Mouse (Mus musculus) forebrain, embryonic 14.5 days (tissue): ENCODE measurements around the gene Cers6. TPM values are rescaled to one million over a fixed set of nuclear protein-coding genes. Genes with fewer than 3 reads are reported as not detected.
A peak's percentile ranks its signal among the peaks of the same experiment; 100 is the strongest.

ENCODE experiments used
- ATAC-seq: fragments of 200-750 bp; cut with Nextera tagmentation; 2 replicates; pipeline ENCODE4 v1.8.0; 2017; ENCODE audit warnings: mild to moderate bottlenecking, moderate library complexity
- DNase-seq: peaks from one replicate; pipeline ENCODE4 v3.0.0-alpha.2; 2015; ENCODE audit warnings: low spot score
- H3K27ac ChIP-seq: fragments of 300-500 bp; sonication (generic); 2 replicates; pipeline ENCODE4 v1.5.1; 2014; ENCODE audit warnings: low read depth, mild to moderate bottlenecking, control low read depth, low read length, moderate library complexity
- H3K27me3 ChIP-seq: fragments of 300-500 bp; sonication (generic); replicated peaks from 2 replicates; pipeline ENCODE4 v1.6.1; 2014; ENCODE audit warnings: low read length, control low read depth, mixed read lengths; ENCODE audit not compliant: control insufficient read depth, insufficient read depth
- H3K36me3 ChIP-seq: fragments of 300-500 bp; sonication (generic); 2 replicates; pipeline ENCODE4 v1.6.1; 2014; ENCODE audit warnings: low read length, control low read depth; ENCODE audit not compliant: control insufficient read depth, insufficient read depth
- H3K4me1 ChIP-seq: fragments of 300-500 bp; sonication (generic); 2 replicates; pipeline ENCODE4 v1.6.1; 2014; ENCODE audit warnings: antibody characterized with exemption, low read length, control low read depth; ENCODE audit not compliant: control insufficient read depth, insufficient read depth
- H3K4me2 ChIP-seq: fragments of 300-500 bp; sonication (generic); 2 replicates; pipeline ENCODE4 v1.6.1; 2014; ENCODE audit warnings: mild to moderate bottlenecking, control low read depth, low read length
- H3K4me3 ChIP-seq: fragments of 300-500 bp; sonication (generic); 2 replicates; pipeline ENCODE4 v1.5.1; 2014; ENCODE audit warnings: low read depth, low read length, control low read depth
- H3K9ac ChIP-seq: fragments of 300-500 bp; sonication (generic); 2 replicates; pipeline ENCODE4 v1.6.1; 2014; ENCODE audit warnings: mild to moderate bottlenecking, low read length, control low read depth, moderate library complexity
- H3K9me3 ChIP-seq: fragments of 300-500 bp; sonication (generic); replicated peaks from 2 replicates; pipeline ENCODE4 v1.6.1; 2016; ENCODE audit warnings: low read length, control low read depth, mixed read lengths; ENCODE audit not compliant: control insufficient read depth
- WGBS: fragments of 180-500 bp; shearing (Covaris S2); extraction: QIAGEN DNeasy Blood & Tissue Kit; methylation state at CpG from one replicate; pipeline ENCODE4 v1.1.7; 2014; 5-methylcytosine and 5-hydroxymethylcytosine counted together
- polyA plus RNA-seq: library from polyadenylated mRNA; unstranded; fragments of >200 nt; fragmentation: Nextera tagmentation; extraction: Ambion mirVana; gene quantifications from 2 replicates; pipeline ENCODE4 v1.2.1, GENCODE M21; 2014

The Cers6 gene
- polyA plus RNA-seq, 1 experiment from 2014 or later: 57.3 TPM

DNA sequence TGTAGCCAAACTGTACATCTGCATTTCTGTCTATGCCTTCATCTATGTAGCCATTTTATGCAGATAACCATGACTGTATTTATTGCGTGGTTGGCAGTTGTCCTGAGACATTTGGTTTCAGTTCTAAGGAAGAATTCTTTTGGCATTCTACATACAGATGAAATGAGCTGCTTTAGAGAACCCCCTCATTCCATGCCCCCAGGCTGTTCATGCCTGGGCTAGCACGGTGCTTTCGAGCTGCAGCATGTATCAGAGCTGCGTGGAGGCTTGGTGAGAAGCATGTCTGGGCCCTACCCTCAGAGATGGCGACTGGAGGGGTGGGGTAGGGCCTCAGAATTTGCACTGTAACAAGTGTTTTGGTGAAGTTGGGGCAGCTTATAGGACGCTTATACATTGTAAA, 64.3 kb downstream of the Cers6 start:
- Histone ChIP-seq H3K27me3 (no peaks in the 10 kb centered on the region), H3K4me2 (no peak overlapping the region), H3K4me1 (0 out of 2 replicates have a peak, but pooled peaks cover 3% of the 10 kb centered on the region), H3K36me3 (no peaks in the 10 kb centered on the region), H3K4me3 (no peak overlapping the region), H3K27ac (no peak overlapping the region), H3K9me3 (no peaks in the 10 kb centered on the region), H3K9ac (no peak overlapping the region)
- ATAC-seq: no peak
- DNase-seq: peak; percentile 19
- 73% methylated on average over 6 of the region's 6 CpGs for WGBS

DNA sequence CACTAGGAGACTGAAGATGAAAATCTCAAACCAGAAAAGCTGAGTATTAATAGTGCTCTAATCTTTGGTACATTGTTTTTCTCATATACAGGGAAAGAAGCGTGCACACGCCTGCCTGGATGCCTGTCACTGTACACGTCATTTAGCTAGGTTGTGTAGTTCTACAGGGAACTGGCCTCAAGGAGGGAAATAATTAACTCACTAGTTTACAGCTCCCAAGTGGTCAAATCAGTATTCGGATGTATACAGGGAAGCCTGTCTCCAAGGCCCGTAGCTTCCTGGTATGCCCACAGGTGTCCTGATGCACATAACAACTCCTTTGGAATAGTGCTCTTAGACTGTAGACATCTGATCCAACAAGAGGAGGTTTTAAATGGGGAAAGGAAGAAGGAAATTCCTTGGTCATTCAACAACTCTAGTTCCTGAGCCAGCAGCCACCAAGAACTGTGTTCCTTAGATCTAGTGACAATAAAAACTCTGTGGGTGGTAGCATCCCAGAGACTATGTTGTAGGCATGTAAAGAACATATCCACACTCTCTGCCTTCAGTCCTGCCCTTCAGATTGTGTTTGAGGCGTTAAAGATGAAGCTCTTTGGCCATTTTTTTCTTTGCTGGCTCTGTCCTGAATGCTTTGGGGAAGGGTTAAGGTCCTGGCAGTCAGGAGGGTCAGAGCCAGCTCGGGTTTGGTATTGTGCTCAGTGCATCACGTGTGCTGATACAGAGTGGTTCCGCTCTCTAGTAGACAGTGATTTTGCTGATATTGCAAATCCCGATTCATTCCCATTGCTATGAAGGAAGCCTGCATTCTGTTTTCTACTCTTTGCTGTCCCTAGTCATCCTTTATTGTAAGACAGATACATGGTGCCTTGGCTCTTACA, 65.9 kb downstream of the Cers6 start:
- Histone ChIP-seq H3K27ac (no peak overlapping the region), H3K9me3 (no peaks in the 10 kb centered on the region), H3K9ac (no peak overlapping the region), H3K27me3 (no peaks in the 10 kb centered on the region), H3K36me3 (no peaks in the 10 kb centered on the region), H3K4me2 (no peak overlapping the region), H3K4me3 (no peak overlapping the region), H3K4me1 (0 out of 2 replicates have a peak, but pooled peaks cover 3% of the 10 kb centered on the region)
- DNase-seq (no peak), ATAC-seq (no peak)
- WGBS: 88% methylated on average over 10 of the region's 10 CpGs

- WGBS: 76% methylated on average over 4 of the region's 4 CpGs
Measured at GRCm38 (mm10) chr2:68932240-68932639, 71.0 kb downstream of the Cers6 start.

DNA sequence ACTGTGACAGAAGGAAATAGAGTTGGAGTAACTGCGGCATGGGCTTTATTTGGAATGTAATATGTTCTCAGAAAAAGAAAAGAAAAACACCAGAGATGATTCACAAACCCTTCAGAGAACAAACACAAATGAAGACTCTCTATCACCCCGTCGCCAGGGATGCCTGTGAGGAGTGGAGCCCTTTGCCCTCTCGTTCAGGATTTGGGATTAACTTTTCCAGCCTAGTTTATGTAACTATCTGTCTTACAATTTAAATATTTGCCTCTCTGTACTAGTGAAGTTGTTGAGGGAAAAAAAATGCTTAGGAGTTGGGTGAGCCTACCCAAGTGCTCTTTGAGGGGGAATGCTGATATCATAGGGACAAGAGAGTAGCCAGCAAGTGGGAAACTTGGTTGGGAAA, 71.4 kb downstream of the Cers6 start:
- H3K27me3 ChIP-seq: no peaks in the 10 kb centered on the region
- DNase-seq: no peak
- H3K27ac ChIP-seq: no peak overlapping the region
- H3K4me1 ChIP-seq: no peaks in the 10 kb centered on the region
- no peak overlapping the region for H3K9ac ChIP-seq
- H3K9me3 ChIP-seq: no peaks in the 10 kb centered on the region
- WGBS: 84% methylated on average over 4 of the region's 4 CpGs
- no peaks in the 10 kb centered on the region for H3K36me3 ChIP-seq
- no peak for ATAC-seq
- H3K4me3 ChIP-seq: no peak overlapping the region
- no peak overlapping the region for H3K4me2 ChIP-seq

More at GRCm38 (mm10) chr2:68932240-68932639, 71.0 kb downstream of the Cers6 start:
- ATAC-seq (no peak), DNase-seq (no peak)
- Histone ChIP-seq H3K4me1 (no peaks in the 10 kb centered on the region), H3K27me3 (no peaks in the 10 kb centered on the region), H3K36me3 (no peaks in the 10 kb centered on the region), H3K9me3 (no peaks in the 10 kb centered on the region), H3K4me2 (no peak overlapping the region), H3K27ac (no peak overlapping the region), H3K4me3 (no peak overlapping the region), H3K9ac (no peak overlapping the region)

GRCm38 (mm10) chr2:68934651-68935050, 73.4 kb downstream of the Cers6 start:
- Histone ChIP-seq H3K4me1 (no peaks in the 10 kb centered on the region), H3K36me3 (no peaks in the 10 kb centered on the region), H3K9me3 (no peaks in the 10 kb centered on the region), H3K27me3 (no peaks in the 10 kb centered on the region), H3K4me2 (no peak overlapping the region), H3K4me3 (no peak overlapping the region), H3K27ac (no peak overlapping the region), H3K9ac (no peak overlapping the region)
- WGBS: 88% methylated on average over 6 of the region's 6 CpGs
- ATAC-seq (no peak), DNase-seq (no peak)

- 100% methylated on average over 2 of the region's 2 CpGs for WGBS
- H3K4me3 ChIP-seq: no peak overlapping the region
- DNase-seq: no peak
- no peak for ATAC-seq
- H3K9ac ChIP-seq: no peak overlapping the region
- no peaks in the 10 kb centered on the region for H3K4me1 ChIP-seq
- no peaks in the 10 kb centered on the region for H3K9me3 ChIP-seq
- no peak overlapping the region for H3K4me2 ChIP-seq
- H3K36me3 ChIP-seq: no peaks in the 10 kb centered on the region
- H3K27me3 ChIP-seq: no peaks in the 10 kb centered on the region
- H3K27ac ChIP-seq: no peak overlapping the region
Measured at GRCm38 (mm10) chr2:68935721-68936294, 74.6 kb downstream of the Cers6 start.

GRCm38 (mm10) chr2:68936773-68937172, 75.5 kb downstream of the Cers6 start:
- no peak overlapping the region for H3K9ac ChIP-seq
- no peak overlapping the region for H3K27ac ChIP-seq
- no peak overlapping the region for H3K4me2 ChIP-seq
- no peaks in the 10 kb centered on the region for H3K4me1 ChIP-seq
- H3K9me3 ChIP-seq: no peaks in the 10 kb centered on the region
- peak; percentile 37 for DNase-seq
- no peak for ATAC-seq
- 86% methylated on average over 4 of the region's 4 CpGs for WGBS
- H3K36me3 ChIP-seq: no peaks in the 10 kb centered on the region
- H3K4me3 ChIP-seq: no peak overlapping the region
- no peaks in the 10 kb centered on the region for H3K27me3 ChIP-seq

DNA sequence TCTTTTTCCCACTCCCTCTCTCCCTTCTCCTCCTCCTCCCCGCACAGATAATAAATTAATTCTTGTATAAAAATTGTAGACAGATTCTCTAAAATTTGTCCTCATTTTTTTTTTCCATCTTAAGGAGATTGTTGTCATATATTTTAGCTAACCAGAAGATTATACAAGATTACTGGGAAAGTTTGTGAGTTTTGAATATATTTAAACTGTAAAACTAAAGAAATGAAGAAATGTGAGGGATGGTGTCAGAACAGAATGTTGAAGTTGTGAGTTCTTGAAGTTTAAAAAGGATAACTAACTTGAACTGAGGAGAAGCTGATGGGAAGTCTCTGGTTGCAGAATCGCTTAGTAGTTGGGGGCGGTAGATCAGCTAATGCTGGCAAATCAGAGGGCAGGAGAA, 76.6 kb downstream of the Cers6 start:
- Histone ChIP-seq H3K9me3 (no peaks in the 10 kb centered on the region), H3K4me3 (no peak overlapping the region), H3K9ac (no peak overlapping the region), H3K27ac (no peak overlapping the region), H3K36me3 (no peaks in the 10 kb centered on the region), H3K4me2 (no peak overlapping the region), H3K27me3 (no peaks in the 10 kb centered on the region), H3K4me1 (no peaks in the 10 kb centered on the region)
- ATAC-seq (no peak), DNase-seq (no peak)
- 99% methylated on average over 3 of the region's 3 CpGs for WGBS

- DNase-seq: no peak
- Histone ChIP-seq H3K27me3 (no peaks in the 10 kb centered on the region), H3K36me3 (peaks cover 9% of the 10 kb centered on the region; the same call in 1 of the 2 replicates), H3K4me3 (no peak overlapping the region), H3K4me2 (no peak overlapping the region), H3K27ac (no peak overlapping the region), H3K9me3 (no peaks in the 10 kb centered on the region), H3K9ac (no peak overlapping the region), H3K4me1 (no peaks in the 10 kb centered on the region)
- no peak for ATAC-seq
- whole genome bisulfite sequencing: 91% methylated on average over 2 of the region's 2 CpGs
Measured at GRCm38 (mm10) chr2:68944898-68945297, 83.7 kb downstream of the Cers6 start.
